Mouse (Mus musculus) heart, adult 9 months (tissue): ENCODE measurements around the gene 2210010C04Rik.

Experiments used
- DNase-seq, 2 experiments: peaks; one replicate each; pipeline ENCODE4 v3.0.0; 2022; ENCODE audit warnings: low spot score in 2 of 2

The 2210010C04Rik gene

DNA sequence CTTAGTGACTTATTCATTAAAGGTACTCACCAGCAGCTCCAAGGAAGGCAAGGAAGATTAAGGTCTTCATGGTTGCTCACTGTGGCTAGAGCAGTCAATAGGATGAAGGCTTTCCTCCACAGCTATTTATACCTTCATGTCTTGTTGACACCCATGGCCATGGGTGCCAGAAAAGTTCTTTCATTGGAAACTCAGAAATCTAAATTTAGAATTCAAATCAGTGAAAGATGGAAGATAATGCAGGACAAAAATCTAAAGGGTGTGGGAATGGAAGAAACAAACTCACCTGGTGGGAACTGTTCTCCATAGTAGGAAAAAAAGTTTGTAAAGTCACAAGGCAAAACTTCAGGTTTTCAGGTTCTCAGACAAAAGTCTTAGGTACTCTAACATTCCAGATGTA is at the start of gene 2210010C04Rik:
2210010C04Rik (minus strand) TSS at position 101 of the 400 bp plus-strand sequence.
- DNase-seq = no peak

DNA sequence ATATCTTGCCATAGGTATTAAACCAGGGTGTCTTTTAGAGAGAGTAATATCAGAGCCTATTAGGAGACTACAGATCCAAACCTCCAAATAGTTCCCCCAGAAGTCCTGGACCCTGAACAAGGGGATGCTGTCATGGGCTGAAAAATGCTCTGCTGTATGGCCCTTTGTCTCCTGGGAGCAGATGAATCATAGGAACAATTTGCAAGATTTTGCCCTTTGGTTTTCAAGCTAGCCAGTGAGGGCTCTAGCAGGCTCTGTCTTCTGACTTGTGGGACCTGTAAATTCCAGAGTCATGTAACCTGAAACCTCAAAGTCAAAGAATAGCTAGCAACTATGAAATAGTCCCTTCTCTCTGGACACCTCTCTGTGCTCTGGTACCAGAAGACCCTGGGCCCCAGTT is 44.8 kb upstream of the 2210010C04Rik start:
- DNase-seq = no peak

DNA sequence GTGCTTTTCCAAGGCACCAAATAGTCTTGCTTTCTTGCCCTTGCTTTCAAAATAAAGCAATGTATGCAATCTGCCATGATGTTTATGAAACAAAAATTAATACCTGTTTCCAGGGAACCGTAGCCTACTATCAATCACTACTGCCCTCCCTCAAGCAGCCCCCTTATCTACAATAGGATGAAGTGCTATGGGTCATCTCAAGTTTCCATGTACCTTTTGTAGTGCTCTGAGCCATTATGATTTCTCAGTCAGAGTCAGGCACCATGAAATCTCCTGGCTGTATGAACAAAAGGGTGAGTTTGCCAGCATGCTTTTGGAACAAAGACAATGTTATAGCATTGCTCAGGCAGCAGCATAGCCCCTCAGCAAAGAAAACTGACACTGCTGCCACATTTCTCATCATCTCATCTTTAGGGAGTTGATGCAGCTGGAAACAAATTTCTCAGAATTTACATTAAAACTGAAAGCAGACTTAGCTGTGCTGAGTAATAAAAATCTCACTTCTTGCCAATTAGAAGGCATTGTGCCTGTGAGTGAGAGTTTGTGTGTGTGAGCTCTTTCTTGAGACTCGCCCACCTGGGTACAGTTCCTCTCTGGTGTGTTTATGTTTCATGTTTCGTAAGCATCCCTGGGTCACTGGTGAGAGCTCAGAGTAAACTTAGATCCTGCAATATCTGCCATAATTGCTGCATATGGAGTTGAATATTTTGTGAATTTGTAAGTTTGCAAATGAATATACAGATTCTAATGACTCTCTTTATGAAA is 43.4 kb upstream of the 2210010C04Rik start:
- no peak for DNase-seq

DNA sequence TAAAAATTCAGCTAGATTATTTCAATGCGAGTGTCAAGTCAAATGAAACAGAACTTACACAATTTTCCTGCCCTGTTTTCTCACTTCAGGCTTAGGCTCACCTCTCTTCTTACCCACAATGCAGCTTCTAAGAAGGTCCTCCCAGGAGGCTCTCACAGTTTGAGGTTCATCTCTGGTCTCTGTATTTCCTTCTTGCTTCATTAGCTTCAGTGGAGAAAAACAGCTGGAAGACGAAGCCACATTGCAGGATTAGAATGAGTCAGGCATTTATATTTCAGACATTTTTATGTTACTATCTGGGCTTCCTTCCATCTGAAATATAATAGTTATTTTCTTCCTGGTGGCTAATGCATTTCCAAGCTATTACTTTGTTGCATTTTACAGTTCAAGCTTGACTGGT is 40.4 kb upstream of the 2210010C04Rik start:
- DNase-seq = no peak

DNA sequence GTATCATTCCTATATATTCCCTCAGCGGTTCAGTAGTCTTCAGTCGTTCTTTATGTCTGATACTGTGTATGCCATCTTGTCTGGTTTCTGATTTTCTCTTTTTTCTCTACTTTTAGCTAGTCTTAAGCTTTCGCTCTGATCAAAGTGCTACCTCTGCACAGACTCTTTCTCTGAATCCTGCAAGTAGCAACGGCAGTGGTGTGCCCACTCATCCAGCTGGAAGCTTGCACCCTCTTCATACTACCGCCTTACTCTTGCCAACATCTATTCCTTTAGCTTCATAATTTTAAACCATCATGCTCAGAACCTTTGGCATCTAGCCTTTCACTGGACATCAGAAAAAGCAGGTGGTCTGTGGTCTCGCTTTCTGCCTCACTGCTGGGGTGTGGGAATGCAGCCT is 28.0 kb upstream of the 2210010C04Rik start:
- DNase-seq = no peak

DNA sequence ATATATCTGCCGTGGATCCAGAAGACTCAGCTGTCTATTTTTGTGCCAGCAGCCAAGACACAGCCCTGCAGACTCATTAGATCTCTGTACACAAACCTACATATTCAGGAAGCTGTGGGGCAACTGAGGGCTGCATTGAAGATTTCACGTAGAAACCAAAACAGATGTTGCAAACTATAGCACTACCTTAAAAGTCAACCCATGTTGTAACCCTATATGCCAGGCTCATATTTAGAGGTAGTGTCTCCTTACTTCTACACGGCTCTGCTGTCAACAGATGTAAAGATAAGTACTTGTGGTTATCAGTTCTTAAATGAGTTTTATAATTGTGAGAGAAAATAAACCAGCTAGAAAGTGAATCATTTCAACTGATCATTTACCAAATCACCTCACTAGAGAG is 27.4 kb upstream of the 2210010C04Rik start:
- DNase-seq = no peak

DNA sequence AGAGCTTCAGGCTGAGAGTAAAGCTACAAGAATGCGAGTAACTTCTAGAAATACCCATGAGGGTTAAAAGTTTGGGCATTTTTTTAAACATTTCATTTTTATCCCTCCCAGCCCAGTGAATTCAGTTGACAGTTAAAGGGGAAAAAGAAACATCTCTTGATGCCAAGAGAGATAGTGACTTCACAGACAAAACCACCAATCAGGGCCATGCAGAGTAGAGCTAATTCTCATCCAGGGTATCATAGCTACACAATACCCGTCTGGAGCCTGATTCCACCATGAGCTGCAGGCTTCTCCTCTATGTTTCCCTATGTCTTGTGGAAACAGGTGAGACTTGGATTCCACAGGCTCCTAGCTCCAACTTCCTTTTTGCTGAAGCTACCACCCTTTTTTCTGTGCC is 26.8 kb upstream of the 2210010C04Rik start:
- no peak for DNase-seq

DNA sequence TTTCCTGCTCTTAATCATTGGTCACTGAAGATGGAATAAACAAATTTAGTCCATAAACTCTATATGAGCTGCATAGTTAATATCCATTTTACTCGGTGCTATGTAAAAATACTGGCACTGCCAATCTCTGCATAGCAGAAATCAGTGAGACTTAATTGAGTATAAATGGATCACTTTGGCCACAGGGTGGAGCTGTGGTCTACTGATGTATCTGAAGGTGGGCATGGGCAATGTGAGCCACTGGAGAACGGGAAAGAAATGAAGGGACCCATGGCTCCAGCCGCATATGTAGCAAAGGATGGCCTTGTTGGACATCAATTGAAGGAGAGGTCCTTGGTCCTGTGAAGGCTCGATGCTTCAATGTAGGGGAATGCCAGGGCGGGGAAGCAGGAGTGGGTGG is 25.8 kb upstream of the 2210010C04Rik start:
- no peak for DNase-seq

DNA sequence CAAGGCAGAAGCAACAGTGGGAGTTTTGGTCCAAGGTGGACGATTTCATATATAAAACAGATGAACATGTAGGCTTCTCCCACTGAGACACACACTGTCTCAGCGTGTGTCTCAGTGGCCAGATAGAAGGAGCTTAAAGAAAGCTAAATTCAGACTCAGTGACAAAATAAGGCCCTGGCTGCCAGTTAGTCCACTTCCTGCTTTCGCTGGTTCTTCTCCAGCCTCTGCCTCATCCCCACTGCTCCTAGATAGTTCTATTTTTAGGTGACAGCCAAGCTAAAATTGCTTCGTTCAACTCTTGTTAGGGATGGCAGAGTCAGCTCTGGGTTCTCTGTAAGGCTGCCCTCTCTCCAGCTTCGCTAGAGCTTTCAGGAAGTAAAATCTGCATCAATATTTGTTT is 22.3 kb upstream of the 2210010C04Rik start:
- DNase-seq = peak in 1 of 2 experiments; percentile 5

DNA sequence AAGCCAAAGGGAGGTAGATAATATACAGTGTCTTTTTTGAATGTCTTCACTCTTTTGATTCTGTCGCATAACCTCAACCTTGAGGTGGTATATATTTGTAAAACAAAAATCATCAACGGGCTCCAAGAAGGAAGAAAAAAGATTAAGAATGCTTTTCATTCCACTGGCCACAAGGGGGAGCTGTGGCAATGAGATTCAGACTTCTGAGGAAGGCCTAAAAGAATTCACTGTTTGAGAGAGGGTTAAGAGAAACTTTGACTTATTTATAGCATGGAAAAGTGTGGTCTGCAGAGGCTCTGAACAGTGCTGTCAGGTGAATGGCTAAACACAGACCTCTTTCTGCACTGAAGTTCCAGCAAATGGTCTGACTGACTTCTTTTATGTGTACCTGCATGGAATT is 20.3 kb upstream of the 2210010C04Rik start:
- peak; percentile 3 for DNase-seq

DNA sequence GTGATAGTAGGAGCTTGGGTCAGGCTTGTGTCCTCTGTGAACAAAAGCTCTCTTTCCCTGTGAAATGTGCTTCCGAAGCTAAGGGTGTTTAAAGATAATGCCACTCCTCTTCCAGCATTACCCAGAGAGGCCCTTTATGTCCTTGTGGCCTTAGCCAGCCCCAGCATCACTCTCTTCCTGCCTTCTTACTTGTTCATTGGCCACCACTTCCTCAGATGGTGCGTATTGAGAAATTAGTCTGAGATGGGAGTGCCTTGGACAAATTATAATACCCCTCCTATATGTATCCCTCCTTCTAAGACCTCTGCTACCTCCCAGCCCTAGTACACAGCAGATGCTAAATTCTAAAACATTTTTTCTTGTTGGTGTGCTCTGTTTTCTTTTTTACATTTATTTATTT is 19.1 kb upstream of the 2210010C04Rik start:
- no peak for DNase-seq

DNA sequence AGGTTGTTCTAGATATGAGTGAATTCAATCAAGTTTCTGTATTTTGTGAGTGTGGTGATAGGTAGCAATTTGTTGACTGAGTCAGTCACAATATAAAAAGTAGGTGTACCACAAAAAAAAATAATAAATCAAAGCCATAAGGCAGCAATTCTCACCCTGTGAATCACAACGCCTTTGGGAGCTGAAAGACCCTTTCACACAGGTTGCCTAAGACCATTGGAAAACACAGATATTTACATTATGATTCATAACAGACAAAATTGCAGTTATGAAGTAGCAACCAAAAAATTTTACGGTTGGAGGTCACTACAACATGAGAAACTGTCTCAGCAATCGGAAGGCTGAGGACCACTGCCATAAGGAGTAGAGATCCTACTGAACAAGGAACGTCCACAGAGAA is 16.5 kb upstream of the 2210010C04Rik start:
- no peak for DNase-seq

DNA sequence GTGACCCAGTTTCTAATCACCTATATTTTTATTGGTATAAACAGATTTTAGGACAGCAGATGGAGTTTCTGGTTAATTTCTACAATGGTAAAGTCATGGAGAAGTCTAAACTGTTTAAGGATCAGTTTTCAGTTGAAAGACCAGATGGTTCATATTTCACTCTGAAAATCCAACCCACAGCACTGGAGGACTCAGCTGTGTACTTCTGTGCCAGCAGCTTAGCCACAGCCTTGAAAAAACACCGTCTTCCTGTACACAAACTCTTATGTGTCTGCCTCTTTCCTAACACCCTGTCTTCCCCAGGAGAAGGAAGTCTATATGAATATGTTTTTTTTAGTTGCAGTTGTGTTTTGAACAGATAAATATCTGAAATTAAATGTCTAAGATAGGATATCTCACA is 13.3 kb upstream of the 2210010C04Rik start:
- DNase-seq = no peak

DNA sequence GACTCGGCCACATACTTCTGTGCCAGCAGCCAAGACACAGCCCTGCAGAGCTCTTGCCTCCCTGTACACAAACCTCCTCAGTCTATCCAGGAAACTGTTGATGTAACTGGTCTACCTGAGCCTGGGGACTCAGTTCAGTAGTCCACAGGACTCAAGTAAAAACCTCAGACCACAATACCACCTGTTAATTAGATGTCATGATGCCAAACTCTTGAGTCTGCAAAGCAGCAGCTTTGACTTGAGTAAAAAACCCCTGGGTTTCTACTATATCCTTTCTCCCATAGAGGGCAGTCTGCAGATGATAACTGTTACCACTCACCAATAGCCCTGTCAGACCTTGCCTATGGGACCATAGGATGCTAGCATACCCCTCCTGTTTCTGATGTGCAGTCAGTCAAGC is 12.7 kb upstream of the 2210010C04Rik start:
- no peak for DNase-seq

DNA sequence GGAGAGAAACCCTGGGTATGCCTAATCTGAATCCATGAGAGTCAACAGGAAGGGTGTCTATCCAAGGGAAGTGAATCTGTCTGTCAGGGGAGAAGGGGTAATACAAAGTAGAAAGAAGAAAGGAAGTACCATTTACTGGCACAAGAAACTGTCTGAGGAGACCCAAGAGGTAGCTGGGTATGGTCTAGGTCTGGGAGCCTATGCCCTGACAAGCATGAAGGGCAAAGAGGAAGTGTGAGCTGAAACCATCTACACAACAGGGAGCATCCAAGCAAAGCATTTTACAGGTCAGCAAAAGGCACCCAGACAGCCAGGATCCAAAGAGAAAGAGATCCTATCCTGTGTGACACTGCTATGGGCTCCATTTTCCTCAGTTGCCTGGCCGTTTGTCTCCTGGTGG is 11.9 kb upstream of the 2210010C04Rik start:
- no peak for DNase-seq

DNA sequence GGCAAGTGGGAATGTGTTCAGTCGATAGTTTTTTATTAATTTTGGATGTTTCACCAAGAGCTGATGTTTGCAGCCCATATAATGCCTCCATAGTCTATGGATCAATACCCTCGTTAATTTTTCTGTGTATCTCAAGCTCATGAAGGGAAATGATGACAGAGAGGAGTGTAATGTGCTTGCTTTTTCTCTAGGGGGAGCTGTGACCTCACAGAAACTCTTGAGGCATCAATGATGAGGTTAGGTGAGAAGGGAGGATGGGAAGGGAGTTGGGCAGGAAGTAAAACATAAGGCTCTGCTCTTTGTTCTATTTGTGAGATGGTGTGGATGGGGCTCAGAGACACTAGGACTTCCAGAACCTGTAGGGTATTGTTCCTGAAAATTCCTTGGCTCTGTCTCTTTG is 11.2 kb upstream of the 2210010C04Rik start:
- no peak for DNase-seq

DNA sequence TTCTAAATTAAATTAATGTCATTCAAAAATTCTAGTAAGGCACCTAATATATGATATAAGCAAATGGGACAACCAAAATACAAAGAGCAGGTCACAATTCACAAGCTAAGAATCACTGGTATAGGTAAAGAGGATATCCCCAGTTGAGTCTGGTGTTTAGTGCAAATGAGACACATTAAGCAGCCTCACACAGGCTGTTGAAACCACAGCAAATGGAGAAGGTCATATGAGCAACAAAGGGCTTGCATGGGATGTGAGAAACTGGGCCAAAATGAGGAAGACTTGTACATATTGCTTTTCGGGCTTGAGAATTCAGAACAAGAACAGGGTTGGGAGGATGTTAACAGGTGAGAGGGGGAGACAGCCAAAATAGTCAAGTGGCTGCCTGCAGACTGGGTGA is 9.4 kb upstream of the 2210010C04Rik start:
- no peak for DNase-seq

DNA sequence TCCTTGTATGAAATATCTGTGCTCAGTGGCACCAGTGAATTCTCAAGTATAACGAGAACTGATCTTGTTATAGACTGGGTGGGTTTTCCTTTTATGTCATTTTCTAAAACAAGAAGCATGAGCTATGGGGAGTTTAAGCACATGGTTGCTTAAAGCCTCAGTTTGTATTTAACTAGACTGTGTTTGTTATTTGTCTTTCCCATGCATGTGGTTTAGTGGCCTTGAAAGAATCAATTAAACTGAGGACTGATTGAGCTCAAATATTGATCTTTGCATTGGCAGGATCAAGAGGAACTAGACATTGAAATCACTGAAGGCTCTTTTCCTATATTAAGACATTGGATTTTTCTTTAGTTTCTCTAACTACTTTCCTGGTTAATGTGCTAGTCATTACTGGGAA is 9.0 kb upstream of the 2210010C04Rik start:
- DNase-seq = no peak

DNA sequence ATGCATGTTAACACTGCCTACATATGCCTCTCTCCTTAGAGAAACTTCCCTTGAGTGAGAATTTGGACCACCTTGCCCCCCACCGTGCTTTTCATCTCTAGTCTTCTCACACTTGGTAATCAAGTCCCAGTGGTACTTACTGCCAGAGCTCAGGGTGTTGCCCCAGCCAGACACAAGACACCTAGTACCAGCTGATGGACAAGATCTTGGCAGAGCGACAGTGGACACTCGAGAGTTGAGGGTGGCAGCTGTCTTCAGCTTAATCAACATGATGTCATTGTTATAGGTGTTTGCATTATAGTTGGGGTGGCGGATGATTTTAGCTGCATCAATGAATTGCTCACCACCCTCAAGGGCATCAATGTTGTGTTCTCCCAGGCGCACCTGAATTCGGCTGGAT is 2.5 kb downstream of the 2210010C04Rik start:
- no peak for DNase-seq

DNA sequence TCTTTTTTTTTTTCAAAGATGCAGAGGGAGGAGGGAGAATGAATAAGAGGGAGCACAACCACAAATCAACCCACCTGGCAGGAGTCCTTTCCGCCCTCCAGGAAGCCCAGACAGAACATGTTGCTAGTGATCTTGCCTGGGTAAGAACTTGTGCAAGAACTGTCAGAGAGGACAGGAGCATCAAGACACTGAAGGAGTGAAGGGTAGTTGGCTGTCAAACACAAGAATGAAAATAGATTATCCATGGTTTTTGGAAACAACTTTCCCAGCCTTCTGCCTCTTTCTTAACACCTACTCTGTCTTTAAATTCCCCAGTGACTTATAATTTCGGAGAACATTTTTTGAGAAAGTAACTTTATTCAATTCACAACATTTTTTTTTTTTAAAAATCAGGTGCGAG is 3.1 kb downstream of the 2210010C04Rik start:
- DNase-seq = no peak

DNA sequence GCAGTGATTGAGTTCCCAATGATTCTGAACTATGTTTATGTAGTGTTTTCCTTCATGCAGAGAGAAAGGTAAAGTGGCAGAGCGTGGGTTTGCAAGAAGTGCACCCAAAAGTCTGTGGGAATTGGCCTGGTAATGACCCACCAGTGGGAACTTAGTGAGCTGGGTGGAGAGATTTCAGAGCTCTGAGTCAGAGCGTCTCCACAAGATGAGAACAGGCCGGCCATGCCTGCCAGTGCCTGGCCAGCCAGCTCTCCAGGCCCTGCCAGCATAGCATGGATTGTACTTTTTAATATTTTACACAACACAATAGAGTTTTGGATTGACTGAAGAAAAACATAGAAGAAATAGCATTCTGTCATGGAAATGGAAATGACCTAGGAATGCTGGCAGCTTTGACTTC is 4.5 kb downstream of the 2210010C04Rik start:
- DNase-seq = no peak

DNA sequence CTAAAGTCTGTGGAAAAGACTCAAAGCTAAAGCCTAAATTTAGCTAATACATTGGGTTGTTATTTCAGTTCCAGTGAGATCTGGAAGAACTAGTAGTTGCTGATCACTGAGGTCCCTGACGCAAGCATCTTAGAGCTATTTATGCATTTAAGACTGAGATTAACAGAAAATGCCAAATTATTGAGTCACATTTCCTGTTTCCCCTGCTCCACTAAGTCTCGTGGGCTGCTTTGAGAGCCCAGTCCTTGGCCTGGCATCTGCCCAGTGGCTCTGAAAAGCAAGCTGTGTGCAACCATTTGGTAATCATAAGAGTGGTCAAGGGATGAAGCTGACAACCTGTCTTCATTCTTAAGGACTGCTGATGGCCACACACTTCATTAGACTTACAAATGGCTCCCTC is 8.3 kb downstream of the 2210010C04Rik start:
- DNase-seq = peak; percentile 41 to 43

DNA sequence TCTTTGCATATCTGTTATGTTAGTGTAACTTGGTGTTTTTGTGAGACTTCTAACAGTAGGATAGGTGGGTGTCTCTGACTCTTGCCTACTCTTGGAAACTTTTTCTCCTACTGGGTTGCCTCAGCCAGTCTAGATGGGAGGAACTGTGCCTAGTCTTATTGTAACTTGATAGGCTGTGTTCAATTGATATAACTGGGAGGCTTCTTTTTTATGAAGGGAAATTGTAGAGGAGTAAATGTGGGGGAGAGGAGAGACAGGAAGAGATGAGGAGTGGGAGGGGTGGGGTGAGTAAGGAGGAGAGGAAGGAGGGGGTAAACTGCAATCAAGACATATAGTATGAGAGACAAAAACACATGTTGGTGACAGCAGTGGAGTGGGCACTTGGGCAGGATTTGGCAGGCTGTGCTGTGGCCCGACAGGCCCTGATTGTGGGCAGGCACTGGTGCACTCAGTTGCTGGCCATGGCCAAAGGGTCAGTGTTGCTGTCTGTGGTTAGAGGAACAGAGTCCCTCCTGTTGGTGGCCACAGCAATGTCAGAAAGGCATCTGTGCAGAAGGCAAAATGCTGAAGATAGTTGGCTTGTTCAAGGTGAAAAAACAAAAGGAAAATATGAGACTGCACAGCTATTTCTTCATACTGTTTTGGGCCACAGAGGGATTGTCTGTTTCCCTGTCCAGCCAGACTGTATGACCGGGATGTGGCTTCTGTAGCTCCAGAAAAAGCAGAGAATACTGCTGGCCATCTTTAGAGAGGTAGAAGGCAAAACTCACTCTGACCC is 9.2 kb downstream of the 2210010C04Rik start:
- DNase-seq = no peak
